Mouse (Mus musculus) G1E (cell line): ENCODE results near the gene Mrgprh. TPM values are rescaled to one million over a fixed set of nuclear protein-coding genes. Genes with fewer than 3 reads are reported as not detected.

Source experiments
- ATAC-seq: 2 replicates; pipeline ENCODE4 v1.8.0; 2016; ENCODE audit warnings: mild to moderate bottlenecking; ENCODE audit not compliant: insufficient number of reproducible peaks, poor library complexity, low FRiP score, severe bottlenecking; ENCODE audit errors: extremely low read depth
- DNase-seq: peaks from one replicate; pipeline ENCODE4 v3.0.0; 2012; ENCODE audit warnings: low spot score
- H3K27me3 ChIP-seq: 2 replicates; pipeline ENCODE4 v1.6.1; 2012; ENCODE audit warnings: mild to moderate bottlenecking, low read length, inconsistent platforms; ENCODE audit not compliant: insufficient read depth
- H3K36me3 ChIP-seq: replicated peaks from 2 replicates; pipeline ENCODE3; 2012; ENCODE audit warnings: mild to moderate bottlenecking, inconsistent platforms
- H3K4me1 ChIP-seq: 2 replicates; pipeline ENCODE4 v1.6.1; 2012; ENCODE audit warnings: low read depth, low read length, inconsistent platforms, mixed read lengths; ENCODE audit not compliant: insufficient read depth
- H3K4me3 ChIP-seq: 2 replicates; pipeline ENCODE4 v1.5.1; 2012; ENCODE audit warnings: low read depth, mild to moderate bottlenecking, inconsistent platforms, low read length, moderate library complexity, mixed read lengths
- H3K9me3 ChIP-seq: replicated peaks from 2 replicates; pipeline ENCODE4 v1.6.1; 2012; ENCODE audit warnings: inconsistent platforms
- CTCF ChIP-seq: IDR thresholded peaks from 2 replicates; pipeline ENCODE4 v1.5.1; 2012; ENCODE audit warnings: low read depth, low read length, inconsistent platforms, mixed read lengths
- GATA1 ChIP-seq: IDR thresholded peaks from 2 replicates; pipeline ENCODE4 v1.6.1; 2012; ENCODE audit warnings: borderline replicate concordance, low read length, inconsistent platforms, mixed read lengths
- GATA2 ChIP-seq: IDR thresholded peaks from 2 replicates; pipeline ENCODE4 v1.6.1; 2012; ENCODE audit warnings: low read depth, low read length, inconsistent platforms, borderline replicate concordance
- POLR2AphosphoS5 ChIP-seq: IDR thresholded peaks from 2 replicates; pipeline ENCODE4 v1.6.1; 2012; ENCODE audit warnings: low read depth, low read length, inconsistent platforms; ENCODE audit not compliant: insufficient replicate concordance
- TAL1 ChIP-seq: conservative IDR thresholded peaks from 2 replicates; pipeline ENCODE4 v1.6.1; 2012; ENCODE audit warnings: low read depth, low read length, inconsistent platforms, mixed read lengths
- polyA plus RNA-seq: library from polyadenylated mRNA; stranded (reverse); fragments of >175 nt; gene quantifications from 2 replicates; pipeline ENCODE4 v1.2.3, GENCODE M21; 2012
- total RNA-seq, 2 experiments: library from RNA; stranded (forward) in 1 of 2; stranded (reverse) in 1 of 2; fragments of 200-1000 nt in 1 of 2; fragments of >200 nt in 1 of 2; fragmentation: Nextera tagmentation in 1 of 2; gene quantifications; 2 replicates each; pipeline ENCODE4 v1.2.3; 2014 to 2017

Mrgprh gene
- total and polyA plus RNA-seq, 3 experiments, result 0.11 TPM; not detected in 2

DNA sequence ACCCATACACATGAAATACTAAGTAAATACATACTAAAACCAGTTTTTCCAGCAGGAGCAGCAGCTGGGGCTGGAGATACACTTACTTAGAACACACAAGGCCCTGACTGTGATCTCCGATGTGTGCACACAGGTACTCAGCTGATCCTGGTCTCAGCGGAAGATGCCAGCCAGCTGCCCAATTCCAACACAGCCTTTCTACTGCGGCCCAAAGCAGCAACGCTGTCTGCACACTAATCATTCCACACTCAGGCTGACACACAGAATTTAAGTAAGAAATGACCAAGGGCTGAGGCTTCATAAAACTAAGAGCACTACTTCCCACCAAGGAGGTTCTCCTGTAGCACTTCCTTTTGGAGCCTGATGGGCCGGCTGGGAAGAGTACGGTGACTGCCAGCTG lies 26.5 kb downstream of the Mrgprh start:
- Histone ChIP-seq H3K27me3 (no peaks in the 10 kb centered on the region), H3K4me3 (no peak overlapping the region), H3K9me3 (no peaks in the 10 kb centered on the region), H3K36me3 (peaks cover 72% of the 10 kb centered on the region), H3K4me1 (no peaks in the 10 kb centered on the region)
- no peak for TF ChIP-seq CTCF
- TF ChIP-seq GATA1, result no peak
- TF ChIP-seq GATA2, result no peak
- no peak for TF ChIP-seq POLR2AphosphoS5
- TF ChIP-seq TAL1, result no peak
- DNase-seq (no peak), ATAC-seq (no peak)

DNA sequence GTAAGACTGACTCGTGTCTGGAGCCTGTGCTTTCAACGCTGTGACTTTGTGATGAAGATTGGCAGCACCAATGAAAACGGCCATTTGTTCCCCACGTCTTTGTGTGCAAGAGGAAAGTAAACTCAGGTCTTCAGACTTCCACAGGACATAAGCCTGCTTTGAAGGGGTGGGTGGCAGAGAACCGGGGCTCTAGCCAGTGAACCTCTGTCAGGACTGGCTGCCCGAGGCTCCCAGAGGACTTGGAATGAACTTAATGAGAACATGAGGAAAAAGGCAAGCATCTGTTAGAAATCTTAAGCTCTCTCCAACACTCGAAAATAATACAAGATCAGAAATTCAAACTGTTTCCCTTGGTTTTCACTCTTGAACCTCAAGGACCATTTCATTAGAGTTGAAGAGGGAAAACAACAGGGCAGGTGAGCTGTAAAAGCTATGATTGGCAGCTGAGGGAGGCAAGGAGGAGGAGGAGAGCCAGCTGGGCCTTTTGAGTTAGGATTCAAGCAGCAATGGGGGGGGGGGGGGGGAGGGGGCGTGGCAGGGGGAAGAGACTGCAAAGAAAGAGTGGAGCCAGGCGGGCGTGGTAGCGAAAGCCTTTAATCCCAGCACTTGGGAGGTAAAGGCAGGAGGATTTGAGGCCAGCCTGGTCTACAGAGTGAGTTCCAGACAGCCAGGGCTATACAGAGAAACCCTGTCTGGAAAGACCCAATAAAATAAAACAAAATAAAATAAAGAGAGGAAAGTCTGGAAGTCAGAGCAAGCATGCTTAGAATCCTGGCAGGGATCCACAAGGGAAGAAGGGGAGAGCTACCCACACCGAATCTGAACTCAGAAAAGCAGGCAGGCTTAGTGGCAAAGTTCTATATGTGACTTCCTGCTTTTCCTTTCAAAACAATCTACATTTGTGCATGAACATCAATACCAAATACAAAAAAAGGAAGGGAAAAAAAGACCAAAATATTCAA lies 27.8 kb downstream of the Mrgprh start:
- Histone ChIP-seq H3K4me3 (no peak overlapping the region), H3K4me1 (no peaks in the 10 kb centered on the region), H3K27me3 (no peaks in the 10 kb centered on the region), H3K9me3 (no peaks in the 10 kb centered on the region), H3K36me3 (peaks cover 74% of the 10 kb centered on the region)
- TF ChIP-seq CTCF, result no peak
- no peak for TF ChIP-seq GATA1
- no peak for TF ChIP-seq TAL1
- no peak for TF ChIP-seq GATA2
- no peak for TF ChIP-seq POLR2AphosphoS5
- no peak for DNase-seq
- ATAC-seq, result no peak

GRCm38 (mm10) chr17:12904349-12904748 lies 28.5 kb downstream of the Mrgprh start:
- no peak for ATAC-seq
- Histone ChIP-seq H3K27me3 (no peaks in the 10 kb centered on the region), H3K36me3 (peaks cover 73% of the 10 kb centered on the region), H3K9me3 (no peaks in the 10 kb centered on the region), H3K4me1 (no peaks in the 10 kb centered on the region), H3K4me3 (no peak overlapping the region)
- TF ChIP-seq GATA1, result no peak
- TF ChIP-seq CTCF, result no peak
- TF ChIP-seq GATA2, result no peak
- TF ChIP-seq TAL1, result no peak
- no peak for TF ChIP-seq POLR2AphosphoS5
- DNase-seq, result no peak

- DNase-seq, result no peak
- Histone ChIP-seq H3K27me3 (no peaks in the 10 kb centered on the region), H3K4me3 (no peak overlapping the region), H3K4me1 (no peaks in the 10 kb centered on the region; the same call in 1 of the 2 replicates), H3K36me3 (peaks cover 77% of the 10 kb centered on the region), H3K9me3 (no peaks in the 10 kb centered on the region)
- TF ChIP-seq CTCF, result no peak
- TF ChIP-seq POLR2AphosphoS5, result no peak
- no peak for TF ChIP-seq GATA2
- no peak for TF ChIP-seq GATA1
- TF ChIP-seq TAL1, result no peak
- ATAC-seq, result no peak
These were observed 30.0 kb downstream of the Mrgprh start for GRCm38 (mm10) chr17:12905810-12906209.

DNA sequence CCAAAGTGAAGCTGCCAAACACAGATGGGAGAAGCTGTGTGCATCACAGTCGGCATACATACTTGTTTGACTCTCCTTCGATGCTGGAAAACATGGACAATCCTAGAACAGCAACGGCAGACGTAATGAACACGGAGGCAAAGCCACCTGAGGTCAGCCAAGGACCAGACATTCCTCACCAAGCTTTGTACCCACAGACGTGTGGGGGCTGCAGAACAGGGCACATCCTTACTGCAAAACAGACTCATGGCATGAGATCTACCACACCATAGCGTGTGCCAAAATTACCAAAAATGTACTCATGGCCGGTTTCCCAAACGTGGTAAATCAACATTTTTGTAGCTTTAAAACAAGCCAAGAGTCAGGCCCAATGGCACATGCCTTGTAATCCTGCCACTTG lies 30.6 kb downstream of the Mrgprh start:
- H3K4me3 ChIP-seq, result no peak overlapping the region
- no peaks in the 10 kb centered on the region for H3K9me3 ChIP-seq
- TF ChIP-seq POLR2AphosphoS5 (no peak), CTCF (no peak), GATA2 (no peak), GATA1 (no peak)
- no peaks in the 10 kb centered on the region; the same call in 1 of the 2 replicates for H3K4me1 ChIP-seq
- peaks cover 76% of the 10 kb centered on the region for H3K36me3 ChIP-seq
- DNase-seq, result no peak
- no peaks in the 10 kb centered on the region for H3K27me3 ChIP-seq
- ATAC-seq, result no peak

DNA sequence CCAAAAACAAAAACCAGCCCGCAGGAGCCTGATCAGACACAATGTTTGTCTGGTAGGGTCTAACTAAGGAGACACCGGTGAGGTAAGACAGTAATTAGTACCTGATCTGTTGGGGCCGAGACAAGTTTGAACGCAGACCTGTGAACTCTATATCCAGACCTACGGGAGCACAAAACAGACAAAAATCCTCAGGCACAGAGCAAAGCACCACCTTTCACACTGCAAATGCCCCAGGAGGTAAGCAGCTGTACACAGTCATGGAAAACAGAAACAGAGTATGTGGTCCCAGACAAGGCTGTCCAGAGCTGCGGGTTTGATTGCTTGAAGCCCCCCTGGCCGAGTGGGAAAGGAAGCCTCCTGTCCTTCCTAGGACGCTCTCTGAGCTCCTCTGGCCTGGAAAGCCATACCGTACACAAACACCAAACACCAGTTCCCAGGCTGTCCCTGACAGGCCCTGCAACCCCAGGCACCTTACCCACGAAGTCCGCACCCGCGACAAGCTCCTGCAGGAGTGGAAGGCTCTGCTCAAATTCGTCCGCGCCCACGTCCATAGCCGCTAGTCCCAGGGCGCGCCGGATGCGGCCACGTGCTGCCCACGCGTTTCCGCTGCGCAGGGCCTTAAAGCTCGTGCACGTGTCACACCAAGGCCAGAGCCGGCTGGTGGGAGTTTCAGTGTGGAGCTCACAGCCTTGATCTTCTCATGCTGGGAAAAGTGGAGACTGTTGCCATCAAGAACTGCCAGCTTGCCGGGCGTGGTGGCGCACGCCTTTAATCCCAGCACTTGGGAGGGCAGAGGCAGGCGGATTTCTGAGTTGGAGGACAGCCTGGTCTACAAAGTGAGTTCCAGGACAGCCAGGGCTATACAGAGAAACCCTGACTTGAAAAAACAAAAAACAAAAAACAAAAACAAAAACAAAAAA lies 33.8 kb downstream of the Mrgprh start, which contains the start of gene Pnldc1:
Pnldc1 (minus strand) TSS at position 870 of the 920 bp plus-strand sequence.
- DNase-seq (no peak), ATAC-seq (no peak)
- no peak for TF ChIP-seq POLR2AphosphoS5
- TF ChIP-seq CTCF, result no peak
- no peak for TF ChIP-seq GATA2
- no peak for TF ChIP-seq TAL1
- no peak for TF ChIP-seq GATA1

GRCm38 (mm10) chr17:12910391-12910790 lies 34.6 kb downstream of the Mrgprh start:
- Histone ChIP-seq H3K9me3 (no peaks in the 10 kb centered on the region), H3K4me1 (peaks cover 22% of the 10 kb centered on the region), H3K27me3 (no peaks in the 10 kb centered on the region), H3K4me3 (no peak overlapping the region), H3K36me3 (peaks cover 73% of the 10 kb centered on the region)
- TF ChIP-seq TAL1, result no peak
- DNase-seq (no peak), ATAC-seq (no peak)

More for the DNA sequence above, 33.8 kb downstream of the Mrgprh start, which contains the start of gene Pnldc1:
- Histone ChIP-seq H3K9me3 (no peaks in the 10 kb centered on the region), H3K36me3 (peaks cover 81% of the 10 kb centered on the region), H3K4me1 (peaks cover 19% of the 10 kb centered on the region), H3K27me3 (no peaks in the 10 kb centered on the region), H3K4me3 (no peak within 1 kb of the TSS)
